Mouse (Mus musculus): Measurements from ENCODE around the gene Wap. TPM values are rescaled to one million over a fixed set of nuclear protein-coding genes. Genes with fewer than 3 reads are reported as not detected.

Wap gene
- total RNA-seq, 2 experiments from 2014 or later = not detected

GRCm38 (mm10) chr11:6629655-6630054 lies 8.8 kb downstream of the Wap start:
- intact Hi-C loops (cut with DNase I) = loop anchor here (5.0 kb wide), 1 partner anchor 157 kb away; no protein-coding TSS in a partner anchor
- no peak for DNase-seq (ENCODE audit: low spot score in 2 of 2)

- no peak for DNase-seq (ENCODE audit: low spot score in 2 of 2)
These were observed 9.9 kb downstream of the Wap start for GRCm38 (mm10) chr11:6628568-6628967.

GRCm38 (mm10) chr11:6627731-6628130 lies 10.7 kb downstream of the Wap start:
- intact Hi-C loops (cut with DNase I) = loop anchor here (5.0 kb wide), 1 partner anchor 155 kb away; no protein-coding TSS in a partner anchor
- DNase-seq (ENCODE audit: low spot score in 2 of 2) = no peak

More at GRCm38 (mm10) chr11:6628568-6628967, 9.9 kb downstream of the Wap start:
- intact Hi-C loops (cut with DNase I) = loop anchor here (5.0 kb wide), 1 partner anchor 156 kb away; no protein-coding TSS in a partner anchor

GRCm38 (mm10) chr11:6626388-6626772 lies 12.1 kb downstream of the Wap start:
- intact Hi-C loops (cut with DNase I) = loop anchor here (5.0 kb wide), 1 partner anchor 154 kb away; no protein-coding TSS in a partner anchor
- DNase-seq (ENCODE audit: low spot score in 2 of 2) = no peak

DNA sequence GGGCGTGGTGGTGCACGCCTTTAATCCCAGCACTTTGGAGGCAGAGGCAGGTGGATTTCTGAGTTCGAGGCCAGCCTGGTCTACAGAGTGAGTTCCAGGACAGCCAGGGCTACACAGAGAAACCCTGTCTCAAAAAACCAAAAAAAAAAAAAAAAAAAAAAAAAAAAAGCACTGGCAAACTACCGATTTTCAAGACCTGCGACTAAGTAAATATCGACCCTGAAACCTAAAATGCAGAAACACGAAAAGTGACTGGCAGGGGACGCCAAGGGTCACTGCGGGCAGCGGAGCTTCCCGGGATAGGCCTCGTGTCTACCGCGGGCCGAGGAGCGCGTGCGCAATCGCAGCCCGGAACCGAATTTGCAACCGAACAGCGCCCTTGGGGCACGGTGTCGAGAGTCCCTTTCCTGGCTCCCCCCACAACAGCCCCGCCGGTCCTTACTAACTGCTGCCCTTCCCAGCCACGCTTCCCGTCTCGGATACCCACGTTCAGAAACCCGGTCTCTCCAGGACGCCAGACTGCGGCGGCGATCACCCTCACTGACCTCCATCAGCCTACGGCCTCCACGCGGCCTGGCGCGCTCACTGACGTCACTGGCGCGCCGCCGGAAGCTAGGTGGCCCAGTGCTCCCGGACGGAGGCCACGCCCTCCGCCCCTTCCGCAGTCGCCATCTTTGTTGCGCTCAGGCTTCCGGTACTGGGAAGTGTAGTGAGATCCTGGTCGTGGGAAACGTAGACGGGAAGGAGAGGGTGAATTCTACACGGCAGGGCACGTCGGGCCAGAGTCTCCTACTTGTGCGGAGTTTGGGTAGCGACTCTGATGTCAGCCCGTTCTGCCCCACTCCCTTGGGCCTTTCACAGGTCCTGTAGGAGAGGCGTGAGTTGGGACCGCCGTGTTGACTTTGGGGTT lies 12.7 kb downstream of the Wap start, which contains the start of gene Tbrg4:
Tbrg4 (minus strand) TSS at position 590 of the 910 bp plus-strand sequence.
- DNase-seq (ENCODE audit: low spot score in 2 of 2) = peak; percentile 95 to 96
- intact Hi-C loops (cut with DNase I) = loop anchor here (2.0 to 5.0 kb wide), 2 partner anchors 21 to 153 kb away; no protein-coding TSS in a partner anchor

DNA sequence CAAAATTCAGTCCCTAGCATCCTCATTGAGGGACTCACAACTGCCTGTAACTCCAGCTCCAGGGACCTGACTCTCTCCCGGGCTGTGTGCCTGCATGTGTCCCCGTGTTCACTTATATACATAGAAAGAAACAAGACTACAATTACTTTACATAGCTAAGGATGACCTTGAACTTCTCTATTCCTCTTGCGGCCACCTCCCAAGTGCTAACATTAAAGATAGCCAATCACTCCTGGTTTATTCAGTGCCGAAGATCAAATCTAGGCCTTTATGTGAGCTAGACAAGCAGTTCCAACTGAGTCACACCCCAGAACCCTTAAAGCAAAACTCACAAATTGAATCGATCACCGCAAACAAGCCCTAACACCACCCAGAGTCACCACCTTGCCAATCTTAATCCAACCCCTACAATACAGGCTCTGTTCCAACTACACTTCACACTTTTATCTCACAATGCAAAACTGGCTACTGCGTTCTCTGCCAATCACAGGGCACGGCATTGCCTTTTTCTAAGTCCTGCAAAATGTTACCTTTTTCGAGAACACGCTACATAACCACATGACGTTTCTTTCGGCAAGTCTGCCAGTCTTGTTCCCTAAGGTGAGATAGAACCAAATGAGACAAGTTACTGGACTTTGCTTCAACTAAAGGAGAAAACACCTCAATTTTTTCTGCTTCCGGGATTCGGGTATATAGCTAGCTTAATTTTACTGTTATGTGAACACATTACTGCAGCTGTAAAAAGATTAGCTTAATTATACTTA lies 13.6 kb downstream of the Wap start:
- DNase-seq (ENCODE audit: low spot score in 2 of 2) = no peak
- intact Hi-C loops (cut with DNase I) = loop anchor here (2.0 to 5.0 kb wide), 2 partner anchors 20 to 152 kb away; no protein-coding TSS in a partner anchor

- DNase-seq (ENCODE audit: low spot score in 2 of 2) = no peak
- intact Hi-C loops (cut with DNase I) = loop anchor here (2.0 kb wide), 1 partner anchor 19 kb away; no protein-coding TSS in a partner anchor
These were observed 14.7 kb downstream of the Wap start for GRCm38 (mm10) chr11:6623704-6624103.

DNA sequence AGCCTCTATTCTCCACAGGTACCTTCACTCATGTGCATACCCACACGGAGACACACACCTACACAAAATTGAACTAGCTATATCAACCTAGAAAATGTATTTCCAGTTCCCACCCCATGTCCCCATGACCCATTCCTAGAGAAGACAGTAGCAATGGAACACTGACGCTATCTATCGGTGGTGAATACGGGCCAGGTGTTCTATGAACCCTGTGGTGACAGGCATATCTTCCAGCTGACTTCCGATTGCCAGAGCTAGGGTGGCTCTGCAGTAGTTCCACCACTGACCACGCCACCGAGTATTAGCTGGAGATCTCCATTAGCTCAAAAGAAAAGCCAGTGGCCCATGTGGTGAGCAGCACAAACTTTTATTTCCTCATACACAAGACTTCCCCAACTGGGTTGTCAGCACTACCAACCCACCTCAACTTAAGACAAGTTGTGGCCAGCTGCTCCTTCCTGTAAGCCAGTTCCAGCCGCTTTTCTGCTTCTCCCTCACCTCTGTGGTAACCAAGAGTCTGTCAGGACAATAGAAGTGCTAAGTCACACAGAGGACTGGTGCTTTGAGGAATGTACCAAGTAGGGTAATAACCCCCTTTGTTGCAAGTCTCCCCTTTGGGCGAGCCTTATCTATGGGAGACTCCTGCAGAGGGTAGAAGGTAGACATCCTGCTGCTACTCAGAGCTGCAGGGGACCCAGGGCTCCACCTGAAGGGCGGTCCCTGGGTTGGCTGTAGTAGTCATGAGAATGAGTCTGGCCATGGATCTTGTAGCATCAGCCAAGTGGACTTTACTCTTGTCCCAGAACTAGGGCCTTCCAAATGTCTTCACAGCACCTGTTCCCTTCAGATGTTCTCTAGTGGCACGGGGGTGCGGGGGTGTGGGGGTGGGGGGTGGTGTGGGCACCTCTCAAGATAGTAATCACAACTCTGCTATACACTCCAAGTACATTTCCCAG lies 22.9 kb downstream of the Wap start:
- intact Hi-C loops (cut with DNase I) = no loop called here
- no peak for DNase-seq (ENCODE audit: low spot score in 2 of 2)

GRCm38 (mm10) chr11:6605491-6606399 lies 32.7 kb downstream of the Wap start, which contains the start of gene Nacad:
Nacad (minus strand) TSS chr11:6606053.
- intact Hi-C loops (cut with DNase I) = loop anchor here (2.0 kb wide), 1 partner anchor 19 kb away; no protein-coding TSS in a partner anchor
- DNase-seq (ENCODE audit: low spot score in 2 of 2) = peak; percentile 81 to 82

GRCm38 (mm10) chr11:6605021-6605481 lies 33.4 kb downstream of the Wap start:
- intact Hi-C loops (cut with DNase I) = loop anchor here (2.0 kb wide), 1 partner anchor 20 kb away; no protein-coding TSS in a partner anchor
- no peak for DNase-seq (ENCODE audit: low spot score in 2 of 2)

DNA sequence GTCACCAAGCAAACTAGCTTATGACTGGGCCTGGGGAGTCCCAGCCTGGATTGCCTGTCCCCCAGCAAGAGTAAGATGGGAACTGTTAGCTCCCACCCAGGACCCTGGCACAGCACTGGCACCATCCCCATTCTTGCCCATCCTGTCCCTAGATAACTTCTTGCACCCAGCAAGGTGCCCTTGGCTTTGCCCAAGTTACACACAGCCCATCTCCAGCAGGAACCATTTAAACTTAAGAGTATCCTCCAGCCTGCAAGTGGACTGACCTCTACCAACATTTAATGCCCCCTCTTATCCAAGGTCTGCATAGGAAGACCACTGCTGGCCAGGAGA lies 33.9 kb downstream of the Wap start:
- intact Hi-C loops (cut with DNase I) = loop anchor here (2.0 kb wide), 1 partner anchor 20 kb away; no protein-coding TSS in a partner anchor
- no peak for DNase-seq (ENCODE audit: low spot score in 2 of 2)

GRCm38 (mm10) chr11:6603887-6604603 lies 34.4 kb downstream of the Wap start:
- intact Hi-C loops (cut with DNase I) = loop anchor here (2.0 kb wide), 1 partner anchor 21 kb away; no protein-coding TSS in a partner anchor
- peak in 1 of 2 experiments; percentile 52 for DNase-seq (ENCODE audit: low spot score in 2 of 2)

DNA sequence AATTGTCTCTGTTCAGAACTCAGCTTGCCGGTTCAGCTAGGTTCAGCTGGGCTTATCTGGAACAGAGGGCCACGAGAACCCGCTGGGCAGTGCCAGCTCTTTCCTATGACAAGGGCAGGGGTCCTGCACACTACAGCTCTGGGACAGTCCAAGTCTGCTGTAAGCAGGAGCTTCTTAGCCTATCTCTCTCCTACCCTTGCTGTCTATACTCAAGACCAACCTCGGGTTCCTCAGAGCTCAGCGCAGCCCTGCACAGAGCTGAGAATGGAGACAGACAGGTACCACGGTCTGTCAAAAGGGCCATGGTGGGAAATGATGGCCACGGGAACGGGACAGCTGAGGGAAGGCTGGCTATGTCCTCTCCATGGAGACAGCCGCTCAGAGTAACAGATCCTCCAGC lies 35.2 kb downstream of the Wap start:
- DNase-seq (ENCODE audit: low spot score in 2 of 2) = no peak
- intact Hi-C loops (cut with DNase I) = no loop called here

DNA sequence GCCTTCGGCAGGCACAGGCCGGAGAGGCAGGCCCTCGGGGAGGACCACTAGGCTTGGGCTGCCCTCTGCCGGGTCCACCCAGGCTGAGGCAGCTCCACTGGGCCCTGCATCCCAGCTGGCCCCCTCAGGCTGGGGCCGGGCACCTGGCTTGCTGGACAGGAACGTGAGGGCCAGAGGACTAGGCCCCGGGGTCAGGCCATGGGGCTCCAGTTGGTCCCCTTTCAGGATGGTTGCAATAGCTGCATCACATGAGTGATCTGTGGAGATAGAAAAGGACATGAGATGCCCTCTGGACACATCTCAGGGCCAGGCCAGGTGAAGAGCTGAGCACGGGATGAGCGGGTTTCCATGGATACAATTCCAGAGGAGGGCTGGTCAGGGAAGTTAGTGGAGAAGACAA lies 35.8 kb downstream of the Wap start:
- no peak for DNase-seq (ENCODE audit: low spot score in 2 of 2)
- intact Hi-C loops (cut with DNase I) = no loop called here

DNA sequence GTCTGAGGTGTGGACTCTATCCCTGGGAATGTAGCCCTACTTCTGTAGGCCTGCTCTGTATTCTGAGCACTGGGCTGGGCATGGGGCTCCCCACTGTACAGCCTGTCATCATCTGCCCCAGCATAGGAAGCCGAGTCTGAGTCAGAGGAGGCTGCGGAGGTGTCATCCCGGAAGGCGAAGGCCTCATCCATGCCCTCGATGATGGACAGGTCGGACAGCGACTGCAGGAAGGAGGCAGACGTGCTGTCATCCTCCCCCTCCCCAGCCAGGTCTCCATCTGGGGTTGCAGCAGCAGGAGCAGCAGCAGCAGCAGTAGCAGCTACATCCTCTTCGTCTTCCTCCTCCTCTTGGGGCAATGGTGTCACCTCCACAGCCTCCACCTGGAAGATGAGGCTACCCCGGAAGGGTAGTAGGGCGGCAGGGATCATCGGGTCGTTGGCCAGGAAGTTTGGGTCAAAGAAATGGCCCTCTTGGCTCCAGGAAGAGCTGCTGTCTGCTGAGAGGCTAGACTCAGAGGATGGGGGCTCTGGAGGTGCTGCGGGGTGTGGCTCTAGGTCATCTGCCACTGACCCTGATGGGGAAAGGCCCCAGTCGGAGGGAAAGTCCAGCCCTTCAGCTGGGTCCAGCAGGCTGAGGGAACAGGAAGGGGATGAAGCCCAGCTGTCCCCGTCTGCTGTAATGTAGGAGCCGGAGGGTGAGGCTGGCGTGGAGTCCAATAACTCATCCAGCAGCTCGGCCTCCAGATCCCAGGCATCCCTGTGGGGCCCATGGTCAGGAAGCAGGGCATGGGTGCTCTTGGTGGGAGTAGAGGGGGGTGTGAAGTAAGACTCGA lies 36.6 kb downstream of the Wap start:
- intact Hi-C loops (cut with DNase I) = no loop called here
- no peak for DNase-seq (ENCODE audit: low spot score in 2 of 2)

GRCm38 (mm10) chr11:6600284-6600944 lies 38.0 kb downstream of the Wap start:
- DNase-seq (ENCODE audit: low spot score in 2 of 2) = no peak
- intact Hi-C loops (cut with DNase I) = no loop called here

All from left cerebral cortex, postnatal 36 days (tissue).